Mouse (Mus musculus) liver, embryonic 15.5 days (tissue): ENCODE measurements around the gene Gm45785. TPM values are rescaled to one million over a fixed set of nuclear protein-coding genes. Genes with fewer than 3 reads are reported as not detected.
"Not testable (repeated sequence)": the region's sequence is repeated elsewhere in the genome, so short reads cannot be mapped to it uniquely, and the experiment has no call there.

Experiments
- ATAC-seq: fragments of 200-750 bp; cut with Nextera tagmentation; 2 replicates; pipeline ENCODE4 v1.8.0; 2017; ENCODE audit warnings: moderate number of reproducible peaks, mild to moderate bottlenecking, moderate library complexity; ENCODE audit not compliant: insufficient read depth
- H3K27ac ChIP-seq: fragments of 300-500 bp; sonication (generic); replicated peaks from 2 replicates; pipeline ENCODE4 v1.5.1; 2015; ENCODE audit warnings: mild to moderate bottlenecking, inconsistent platforms
- H3K27me3 ChIP-seq: fragments of 300-500 bp; sonication (generic); 2 replicates; pipeline ENCODE4 v1.6.1; 2015; ENCODE audit warnings: mild to moderate bottlenecking, inconsistent platforms
- H3K36me3 ChIP-seq: fragments of 300-500 bp; sonication (generic); replicated peaks from 2 replicates; pipeline ENCODE4 v1.6.1; 2015; ENCODE audit warnings: moderate library complexity, mild to moderate bottlenecking, inconsistent platforms
- H3K4me1 ChIP-seq: fragments of 300-500 bp; sonication (generic); replicated peaks from 2 replicates; pipeline ENCODE4 v1.6.1; 2015; ENCODE audit warnings: inconsistent platforms
- H3K4me2 ChIP-seq: fragments of 300-500 bp; sonication (generic); 2 replicates; pipeline ENCODE4 v1.6.1; 2015; ENCODE audit warnings: moderate library complexity, mild to moderate bottlenecking, inconsistent platforms
- H3K4me3 ChIP-seq: fragments of 300-500 bp; sonication (generic); replicated peaks from 2 replicates; pipeline ENCODE4 v1.5.1; 2015; ENCODE audit warnings: mild to moderate bottlenecking, inconsistent platforms
- H3K9ac ChIP-seq: fragments of 300-500 bp; sonication (generic); 2 replicates; pipeline ENCODE4 v1.6.1; 2015; ENCODE audit warnings: moderate library complexity, mild to moderate bottlenecking, inconsistent platforms
- H3K9me3 ChIP-seq: fragments of 300-500 bp; sonication (generic); replicated peaks from 2 replicates; pipeline ENCODE4 v1.6.1; 2016; ENCODE audit warnings: inconsistent platforms
- WGBS: fragments of 180-500 bp; shearing (Covaris S2); methylation state at CpG from one replicate; pipeline ENCODE4 v1.1.7; 2015; ENCODE audit warnings: mixed read lengths; ENCODE audit not compliant: insufficient replicate concordance; 5-methylcytosine and 5-hydroxymethylcytosine counted together
- polyA plus RNA-seq: library from polyadenylated mRNA; unstranded; fragments of >200 nt; fragmentation: Nextera tagmentation; extraction: Ambion mirVana; gene quantifications from 2 replicates; pipeline ENCODE4 v1.2.1, GENCODE M21; 2015

Gene Gm45785
- polyA plus RNA-seq, result not detected in 2 replicates

- H3K9me3 ChIP-seq, result no peaks in the 10 kb centered on the region
- peak within 1 kb of the TSS; percentile 90 for H3K4me3 ChIP-seq
- ATAC-seq, result peak; percentile 73
- peaks cover 67% of the 10 kb centered on the region for H3K36me3 ChIP-seq
- H3K4me2 ChIP-seq, result peak within 1 kb of the TSS; percentile 97
- H3K4me1 ChIP-seq, result peaks cover 64% of the 10 kb centered on the region
- H3K27me3 ChIP-seq, result no peaks in the 10 kb centered on the region
- H3K9ac ChIP-seq, result peak within 1 kb of the TSS; percentile 90
- H3K27ac ChIP-seq, result peak within 1 kb of the TSS; percentile 99
- under 1% methylated on average over 51 of the region's 51 CpGs for WGBS
These were observed at the start of gene Gm45785 for GRCm38 (mm10) chr7:140855860-140856784. TSS of gene Gm45785 (minus strand) at chr7:140856331.

- peak overlapping the region; percentile 64 for H3K27ac ChIP-seq
- peaks cover 21% of the 10 kb centered on the region for H3K4me1 ChIP-seq
- no peaks in the 10 kb centered on the region for H3K9me3 ChIP-seq
- 30% methylated on average over 2 of the region's 2 CpGs for WGBS
- no peak overlapping the region for H3K9ac ChIP-seq
- no peaks in the 10 kb centered on the region for H3K36me3 ChIP-seq
- peak overlapping the region; percentile 44; the same call in 1 of the 2 replicates for H3K4me2 ChIP-seq
- H3K27me3 ChIP-seq, result no peaks in the 10 kb centered on the region; the same call in none of the 2 replicates
- peak overlapping the region; percentile 40 for H3K4me3 ChIP-seq
- peak; percentile 45; the same call in 1 of the 2 replicates for ATAC-seq
These were observed 49.5 kb upstream of the Gm45785 start for GRCm38 (mm10) chr7:140905642-140906081.

GRCm38 (mm10) chr7:140903212-140903611 is 47.1 kb upstream of the Gm45785 start:
- no peak overlapping the region for H3K4me3 ChIP-seq
- H3K36me3 ChIP-seq, result peaks cover 11% of the 10 kb centered on the region
- no peak overlapping the region for H3K9ac ChIP-seq
- peaks cover 9% of the 10 kb centered on the region; the same call in 1 of the 2 replicates for H3K4me1 ChIP-seq
- 0 out of 2 replicates have a peak, but pooled peaks have one; percentile 14 for ATAC-seq
- 24% methylated on average over 13 of the region's 13 CpGs for WGBS
- H3K9me3 ChIP-seq, result no peaks in the 10 kb centered on the region
- no peaks in the 10 kb centered on the region; the same call in 1 of the 2 replicates for H3K27me3 ChIP-seq
- 0 out of 2 replicates have a peak overlapping the region, but pooled peaks have one; percentile 6 for H3K27ac ChIP-seq
- no peak overlapping the region for H3K4me2 ChIP-seq

- WGBS, result 73% methylated on average over 15 of the region's 15 CpGs
- no peak overlapping the region for H3K9ac ChIP-seq
- no peaks in the 10 kb centered on the region for H3K9me3 ChIP-seq
- 0 out of 2 replicates have a peak, but pooled peaks cover 8% of the 10 kb centered on the region for H3K4me1 ChIP-seq
- no peak for ATAC-seq
- peaks cover 20% of the 10 kb centered on the region for H3K36me3 ChIP-seq
- H3K27ac ChIP-seq, result no peak overlapping the region
- no peak overlapping the region for H3K4me2 ChIP-seq
- no peaks in the 10 kb centered on the region; the same call in 1 of the 2 replicates for H3K27me3 ChIP-seq
- H3K4me3 ChIP-seq, result no peak overlapping the region
These were observed 46.1 kb upstream of the Gm45785 start for GRCm38 (mm10) chr7:140902036-140902875.

GRCm38 (mm10) chr7:140900220-140900619 is 44.1 kb upstream of the Gm45785 start, which contains the start of gene Cox8b:
TSS of gene Cox8b (minus strand) at chr7:140900446.
- no peak within 1 kb of the TSS for H3K9ac ChIP-seq
- no peak within 1 kb of the TSS for H3K4me2 ChIP-seq
- H3K9me3 ChIP-seq, result no peaks in the 10 kb centered on the region
- no peak within 1 kb of the TSS for H3K27ac ChIP-seq
- 0 out of 2 replicates have a peak, but pooled peaks cover 8% of the 10 kb centered on the region for H3K4me1 ChIP-seq
- no peaks in the 10 kb centered on the region; the same call in 1 of the 2 replicates for H3K27me3 ChIP-seq
- peaks cover 34% of the 10 kb centered on the region for H3K36me3 ChIP-seq
- H3K4me3 ChIP-seq, result no peak within 1 kb of the TSS
- ATAC-seq, result no peak
- WGBS, result 77% methylated on average over 10 of the region's 10 CpGs

- Histone ChIP-seq H3K9ac (no peak overlapping the region), H3K4me1 (0 out of 2 replicates have a peak, but pooled peaks cover 8% of the 10 kb centered on the region), H3K36me3 (peaks cover 43% of the 10 kb centered on the region), H3K4me3 (no peak overlapping the region), H3K27me3 (no peaks in the 10 kb centered on the region; the same call in 1 of the 2 replicates), H3K27ac (no peak overlapping the region), H3K9me3 (no peaks in the 10 kb centered on the region), H3K4me2 (no peak overlapping the region)
- WGBS, result 65% methylated on average over 3 of the region's 3 CpGs
- ATAC-seq, result no peak
These were observed 43.0 kb upstream of the Gm45785 start for GRCm38 (mm10) chr7:140899121-140899520.

GRCm38 (mm10) chr7:140897863-140898262 is 41.7 kb upstream of the Gm45785 start:
- no peaks in the 10 kb centered on the region for H3K9me3 ChIP-seq
- 85% methylated on average over 7 of the region's 7 CpGs for WGBS
- no peak for ATAC-seq
- H3K4me2 ChIP-seq, result no peak overlapping the region
- no peak overlapping the region for H3K27ac ChIP-seq
- 0 out of 2 replicates have a peak, but pooled peaks cover under 1% of the 10 kb centered on the region for H3K4me1 ChIP-seq
- H3K9ac ChIP-seq, result no peak overlapping the region
- H3K36me3 ChIP-seq, result peaks cover 49% of the 10 kb centered on the region
- H3K27me3 ChIP-seq, result no peaks in the 10 kb centered on the region
- H3K4me3 ChIP-seq, result no peak overlapping the region

- Histone ChIP-seq H3K4me2 (no peak overlapping the region), H3K27ac (no peak overlapping the region), H3K4me3 (no peak overlapping the region), H3K27me3 (no peaks in the 10 kb centered on the region), H3K4me1 (no peaks in the 10 kb centered on the region), H3K9ac (no peak overlapping the region), H3K9me3 (no peaks in the 10 kb centered on the region), H3K36me3 (peaks cover 70% of the 10 kb centered on the region)
- WGBS, result 85% methylated on average over 3 of the region's 3 CpGs
- ATAC-seq, result no peak
These were observed 38.5 kb upstream of the Gm45785 start for GRCm38 (mm10) chr7:140894611-140895010.

GRCm38 (mm10) chr7:140894031-140894430 is 37.9 kb upstream of the Gm45785 start:
- Histone ChIP-seq H3K36me3 (peaks cover 74% of the 10 kb centered on the region), H3K27me3 (no peaks in the 10 kb centered on the region), H3K4me3 (no peak overlapping the region), H3K9me3 (no peaks in the 10 kb centered on the region), H3K27ac (no peak overlapping the region), H3K4me2 (no peak overlapping the region), H3K9ac (no peak overlapping the region), H3K4me1 (no peaks in the 10 kb centered on the region)
- 81% methylated on average over 7 of the region's 7 CpGs for WGBS
- no peak for ATAC-seq

GRCm38 (mm10) chr7:140890636-140891035 is 34.5 kb upstream of the Gm45785 start:
- H3K4me1 ChIP-seq, H3K4me3 ChIP-seq, H3K4me2 ChIP-seq, H3K9me3 ChIP-seq, ATAC-seq, H3K27ac ChIP-seq, H3K27me3 ChIP-seq, H3K9ac ChIP-seq: not testable (repeated sequence)
- H3K36me3 ChIP-seq, result peaks cover 77% of the 10 kb centered on the region
- WGBS, result 91% methylated on average over 16 of the region's 16 CpGs
